Mouse (Mus musculus): Measurements from ENCODE around the gene Mcm6. TPM values are rescaled to one million over a fixed set of nuclear protein-coding genes. Genes with fewer than 3 reads are reported as not detected.

Gene Mcm6
- polyA plus RNA-seq, 1 experiment from 2014 or later = 172 TPM

GRCm38 (mm10) chr1:128284157-128284690, 75.2 kb downstream of the Mcm6 start:
- 87% methylated on average over 8 of the region's 8 CpGs for WGBS
- no peak for ATAC-seq
- Histone ChIP-seq H3K9ac (no peak overlapping the region), H3K4me2 (no peak overlapping the region), H3K27me3 (no peaks in the 10 kb centered on the region), H3K27ac (no peak overlapping the region), H3K4me3 (no peak overlapping the region), H3K36me3 (ENCODE audit: poor library complexity, severe bottlenecking) (peaks cover 31% of the 10 kb centered on the region), H3K9me3 (replicated peaks) (no peaks in the 10 kb centered on the region), H3K4me1 (no peaks in the 10 kb centered on the region)

GRCm38 (mm10) chr1:128282924-128283323, 76.5 kb downstream of the Mcm6 start:
- no peak overlapping the region for H3K4me3 ChIP-seq
- no peak overlapping the region for H3K9ac ChIP-seq
- no peaks in the 10 kb centered on the region for H3K27me3 ChIP-seq
- H3K27ac ChIP-seq = no peak overlapping the region
- no peaks in the 10 kb centered on the region for H3K4me1 ChIP-seq
- no peaks in the 10 kb centered on the region for H3K9me3 ChIP-seq (replicated peaks)
- no peak for ATAC-seq
- 99% methylated on average over 3 of the region's 3 CpGs for WGBS
- H3K4me2 ChIP-seq = no peak overlapping the region
- H3K36me3 ChIP-seq (ENCODE audit: poor library complexity, severe bottlenecking) = peaks cover 43% of the 10 kb centered on the region

GRCm38 (mm10) chr1:128281753-128282152, 77.7 kb downstream of the Mcm6 start:
- Histone ChIP-seq H3K27me3 (no peaks in the 10 kb centered on the region), H3K4me3 (no peak overlapping the region), H3K4me2 (no peak overlapping the region), H3K36me3 (ENCODE audit: poor library complexity, severe bottlenecking) (peaks cover 55% of the 10 kb centered on the region), H3K4me1 (no peaks in the 10 kb centered on the region), H3K27ac (no peak overlapping the region), H3K9ac (no peak overlapping the region), H3K9me3 (replicated peaks) (no peaks in the 10 kb centered on the region)
- WGBS = over 99% methylated on average over 3 of the region's 3 CpGs
- no peak for ATAC-seq

Other genes starting within 250 kb of the Mcm6 start
- 73.6 and 81.0 TPM in 2 replicates for gene Ubxn4, start 115.7 kb downstream of the Mcm6 start, polyA plus RNA-seq (2015; fragmentation: Nextera tagmentation; extraction: Ambion mirVana)
- 0.10 and 0.42 TPM in 2 replicates for gene Lct, start 31.3 kb downstream of the Mcm6 start, polyA plus RNA-seq (2015; fragmentation: Nextera tagmentation; extraction: Ambion mirVana)
- 146 and 156 TPM in 2 replicates for gene Dars, start 57.7 kb upstream of the Mcm6 start, polyA plus RNA-seq (2015; fragmentation: Nextera tagmentation; extraction: Ambion mirVana)
- 5.8 and 9.1 TPM in 2 replicates for gene Cxcr4, start 232.6 kb upstream of the Mcm6 start, polyA plus RNA-seq (2015; fragmentation: Nextera tagmentation; extraction: Ambion mirVana)